Mouse (Mus musculus) c-Kit-negative CD71-positive TER-119-positive erythroid progenitor cells, embryonic 14.5 days (primary cell): Measurements from ENCODE around the gene Lrrc8b.

Experiments used
- DNase-seq: peaks from one replicate; pipeline ENCODE4 v3.0.0-alpha.2; 2013; ENCODE audit warnings: low read depth, low spot score

The Lrrc8b gene

GRCm38 (mm10) chr5:105418851-105419250 is 3.3 kb downstream of the Lrrc8b start:
- no peak for DNase-seq

DNA sequence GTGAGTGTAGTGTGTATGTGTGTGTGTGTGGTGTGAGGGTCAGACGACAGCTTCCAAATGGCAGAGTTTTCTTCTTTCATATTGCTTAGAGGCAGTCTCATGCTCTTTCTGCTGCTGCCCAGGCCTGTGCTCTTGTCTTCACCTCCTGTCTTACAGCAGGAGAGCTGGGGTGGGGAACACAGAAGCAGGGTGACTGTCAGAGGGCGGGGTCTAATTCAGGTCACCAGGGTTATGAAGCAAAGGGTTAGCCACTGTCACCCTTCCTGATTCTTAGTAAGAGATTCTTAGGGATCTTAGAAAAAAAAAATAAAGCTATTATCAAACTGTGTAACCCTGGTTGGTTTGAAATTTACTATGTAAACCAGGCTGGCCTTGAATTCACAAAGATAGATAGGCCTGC is 10.0 kb downstream of the Lrrc8b start:
- DNase-seq: no peak

GRCm38 (mm10) chr5:105427326-105427725 is 11.8 kb downstream of the Lrrc8b start:
- no peak for DNase-seq

- DNase-seq: no peak
Observed at GRCm38 (mm10) chr5:105428265-105428974, 12.8 kb downstream of the Lrrc8b start.

DNA sequence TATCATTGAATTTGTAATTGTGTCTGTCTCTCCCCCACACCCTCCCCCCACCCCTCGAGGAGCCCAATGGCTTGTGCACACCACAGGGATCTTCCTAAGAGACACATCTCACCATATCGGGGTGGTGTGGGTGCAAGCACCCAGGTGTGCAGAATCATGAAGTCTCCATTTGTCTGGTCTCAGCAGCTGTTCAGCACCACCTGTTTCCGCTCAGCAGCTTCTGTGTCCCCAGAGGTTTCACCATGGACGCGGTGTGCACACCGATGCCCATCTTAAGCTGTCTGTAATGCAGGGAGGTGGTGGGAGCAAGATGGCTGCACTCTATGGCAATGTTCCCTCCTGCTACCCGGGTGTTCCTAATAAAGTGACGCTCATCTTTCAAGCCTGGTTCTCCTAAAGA is 14.6 kb downstream of the Lrrc8b start:
- no peak for DNase-seq

DNA sequence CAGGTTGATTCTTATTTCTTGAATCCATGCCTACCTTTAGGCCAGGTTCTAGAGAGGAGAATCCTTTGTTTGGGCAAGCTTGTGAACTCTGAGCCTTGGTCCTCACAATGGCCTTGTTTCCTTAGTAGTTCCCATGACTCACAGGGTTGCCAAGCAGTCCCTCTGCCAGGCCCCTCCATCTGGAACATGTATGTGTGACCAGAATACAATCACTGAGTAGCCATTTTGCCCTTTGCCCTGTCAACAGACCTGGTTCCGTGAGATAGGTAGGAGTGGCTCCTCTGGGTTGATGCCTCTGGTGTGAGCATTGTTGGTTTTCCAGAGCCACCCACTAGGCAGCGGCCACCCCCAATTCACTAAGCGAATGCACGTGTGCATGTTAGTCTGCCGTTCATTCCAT is 24.0 kb downstream of the Lrrc8b start:
- DNase-seq: no peak

DNA sequence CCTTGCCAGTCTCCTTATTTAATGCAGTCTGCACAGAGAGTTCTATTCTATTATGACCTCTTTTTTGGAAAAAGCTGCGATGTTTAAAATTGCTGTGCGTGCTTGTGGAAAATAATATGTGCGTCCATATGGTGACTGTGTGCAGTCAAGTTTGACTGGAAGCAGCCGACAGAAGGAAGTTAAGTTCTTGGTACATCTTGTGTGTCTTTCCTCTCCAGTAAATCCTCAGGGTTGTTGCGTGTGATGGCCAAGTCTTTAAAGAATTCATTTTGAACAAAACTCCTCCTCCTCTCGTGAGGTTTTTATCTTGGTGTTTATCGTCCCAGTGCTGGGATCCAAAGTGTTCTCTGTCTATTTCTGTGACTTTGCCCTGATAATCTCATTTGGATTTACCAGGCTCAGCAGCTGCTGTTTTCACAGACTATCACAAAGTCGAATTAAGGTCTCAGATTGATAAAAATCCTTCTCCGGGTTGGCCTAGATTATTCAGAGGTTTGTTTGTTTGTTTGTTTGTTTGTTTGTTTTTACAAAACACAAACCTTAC is 25.5 kb downstream of the Lrrc8b start:
- no peak for DNase-seq

DNA sequence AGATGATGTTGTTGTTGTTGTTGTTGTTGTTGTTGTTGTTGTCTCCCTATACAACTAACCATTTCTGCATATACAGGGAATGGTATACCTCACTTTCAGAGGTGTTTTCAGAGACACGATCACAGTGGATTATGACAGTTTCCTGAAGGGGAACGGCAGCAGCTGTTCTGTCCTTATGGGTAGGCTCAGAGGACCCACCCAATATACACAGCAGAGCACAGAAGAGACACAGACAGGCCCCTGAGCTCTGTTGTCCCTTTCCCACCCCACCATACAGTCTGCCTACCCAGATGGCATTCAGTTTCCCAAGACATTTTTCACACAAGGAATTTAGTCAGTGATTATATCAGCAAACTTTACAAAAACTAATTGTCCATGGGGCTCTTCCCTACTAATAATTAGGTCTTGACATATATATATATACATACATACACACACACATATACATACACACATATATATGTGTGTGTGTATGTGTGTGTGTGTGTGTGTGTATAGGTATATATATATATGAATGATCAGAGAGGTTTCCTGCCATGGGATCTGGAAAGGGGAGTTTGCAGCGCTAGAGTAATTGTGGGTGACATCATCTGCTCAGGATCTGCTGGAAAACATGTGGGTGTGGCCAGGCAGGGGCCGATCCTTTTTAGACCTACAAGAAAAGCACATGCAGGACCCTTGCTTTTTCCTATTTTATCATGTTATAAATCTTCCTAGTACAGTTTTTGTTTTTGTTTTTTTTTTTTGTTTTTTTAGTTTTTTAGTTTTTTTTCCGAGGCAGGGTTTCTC is 26.8 kb downstream of the Lrrc8b start:
- DNase-seq: no peak

GRCm38 (mm10) chr5:105443057-105443815 is 27.7 kb downstream of the Lrrc8b start:
- no peak for DNase-seq

- DNase-seq: no peak
Observed at GRCm38 (mm10) chr5:105445686-105446085, 30.1 kb downstream of the Lrrc8b start.

DNA sequence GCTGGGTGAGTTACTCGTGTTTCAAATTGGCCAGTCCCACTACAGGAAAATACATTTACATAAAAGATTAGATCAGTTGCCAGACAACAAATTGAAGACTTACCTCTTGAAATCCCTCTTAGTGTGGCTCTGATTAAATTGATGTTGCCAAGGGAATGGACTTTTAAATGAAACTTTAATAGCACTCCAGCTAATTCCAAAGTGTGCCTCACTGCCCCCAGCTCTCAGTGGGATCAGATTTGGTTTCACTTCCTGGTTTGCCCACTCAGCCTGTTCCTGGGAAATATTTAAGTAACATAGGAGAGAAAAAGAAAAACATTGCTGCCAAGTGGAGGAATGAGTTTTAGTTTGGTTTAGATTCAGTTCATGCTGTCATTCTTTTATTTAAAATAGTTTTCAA is 38.5 kb downstream of the Lrrc8b start:
- DNase-seq: no peak

DNA sequence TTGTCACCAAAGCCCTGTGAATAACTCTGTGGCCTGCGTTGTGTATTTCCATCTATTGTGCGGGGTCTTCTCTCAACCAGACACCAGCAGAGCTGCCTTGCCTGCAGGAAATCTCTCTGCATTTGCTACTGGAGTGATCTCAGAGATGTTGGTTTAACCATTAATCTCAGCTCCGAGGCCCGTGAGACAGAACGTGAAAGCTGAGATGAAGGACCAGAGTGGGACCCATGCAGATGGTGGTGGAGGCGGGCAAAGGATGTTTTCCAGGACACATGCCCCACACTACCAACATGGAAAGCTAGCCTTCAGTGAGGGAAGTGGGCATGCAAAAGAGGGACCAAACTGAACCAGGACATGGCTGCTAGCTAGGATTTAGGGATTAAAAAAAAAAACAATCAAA is 43.5 kb downstream of the Lrrc8b start:
- no peak for DNase-seq

DNA sequence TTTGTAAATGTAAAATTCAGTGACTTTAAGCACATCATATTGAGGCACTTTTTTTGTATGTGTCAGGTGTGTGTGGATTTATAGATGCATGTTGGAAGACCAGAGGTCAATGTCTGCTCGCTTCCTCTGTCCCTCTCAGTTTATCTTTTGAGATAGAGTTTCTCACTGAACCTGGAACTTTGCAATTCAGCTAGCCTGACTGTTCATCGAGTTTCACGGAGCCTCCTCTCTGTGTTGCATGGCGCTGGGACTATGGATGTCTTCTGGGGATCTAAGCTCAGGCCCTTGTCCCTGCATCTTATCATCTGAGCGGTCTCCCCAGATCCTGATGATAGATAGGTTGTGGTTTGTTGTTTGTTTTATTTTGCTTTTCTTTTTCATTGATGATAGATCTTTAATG is 45.0 kb downstream of the Lrrc8b start:
- no peak for DNase-seq

DNA sequence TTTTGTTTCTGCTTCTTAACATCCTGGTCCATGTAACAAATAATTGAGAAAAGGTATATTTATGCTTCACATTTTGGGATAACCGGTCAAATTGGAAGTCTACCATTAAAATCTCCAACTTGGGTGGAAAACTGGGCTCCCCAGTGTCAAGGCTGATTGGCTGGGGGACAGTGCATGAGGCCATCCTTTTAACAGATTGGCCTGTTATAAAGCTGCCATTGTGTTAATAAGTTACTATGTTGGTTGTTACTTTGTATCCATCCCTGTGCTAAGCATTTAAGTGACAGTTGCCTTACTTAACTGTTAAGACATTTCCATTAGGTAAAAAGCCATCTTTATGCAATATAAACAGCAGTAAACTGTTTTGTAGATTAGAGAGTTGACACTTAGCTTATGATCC is 45.5 kb downstream of the Lrrc8b start:
- DNase-seq: no peak

DNA sequence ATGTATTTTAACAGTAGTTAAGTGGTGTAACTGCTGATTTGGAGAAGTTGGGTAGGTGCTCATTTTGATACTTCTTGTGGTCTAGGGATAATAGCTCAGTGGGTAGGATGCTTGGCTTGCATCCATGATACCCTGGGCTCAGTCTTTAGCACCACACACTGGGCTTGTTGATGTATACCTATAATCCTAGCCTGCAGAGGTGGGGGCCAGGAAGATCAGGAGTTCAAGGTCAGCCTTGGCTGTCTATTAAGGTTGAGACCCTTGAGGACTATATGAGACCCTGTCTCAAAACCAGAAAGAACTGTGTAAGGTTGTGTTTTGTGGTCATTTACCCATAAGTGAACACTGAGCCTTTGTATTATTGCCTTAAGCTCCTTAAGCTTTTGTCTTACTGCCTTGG is 49.1 kb downstream of the Lrrc8b start:
- no peak for DNase-seq

GRCm38 (mm10) chr5:105465550-105465949 is 50.0 kb downstream of the Lrrc8b start:
- DNase-seq: no peak

- no peak for DNase-seq
Observed at GRCm38 (mm10) chr5:105466471-105466902, 50.9 kb downstream of the Lrrc8b start.

- no peak for DNase-seq
Observed at GRCm38 (mm10) chr5:105467271-105467670, 51.7 kb downstream of the Lrrc8b start.

DNA sequence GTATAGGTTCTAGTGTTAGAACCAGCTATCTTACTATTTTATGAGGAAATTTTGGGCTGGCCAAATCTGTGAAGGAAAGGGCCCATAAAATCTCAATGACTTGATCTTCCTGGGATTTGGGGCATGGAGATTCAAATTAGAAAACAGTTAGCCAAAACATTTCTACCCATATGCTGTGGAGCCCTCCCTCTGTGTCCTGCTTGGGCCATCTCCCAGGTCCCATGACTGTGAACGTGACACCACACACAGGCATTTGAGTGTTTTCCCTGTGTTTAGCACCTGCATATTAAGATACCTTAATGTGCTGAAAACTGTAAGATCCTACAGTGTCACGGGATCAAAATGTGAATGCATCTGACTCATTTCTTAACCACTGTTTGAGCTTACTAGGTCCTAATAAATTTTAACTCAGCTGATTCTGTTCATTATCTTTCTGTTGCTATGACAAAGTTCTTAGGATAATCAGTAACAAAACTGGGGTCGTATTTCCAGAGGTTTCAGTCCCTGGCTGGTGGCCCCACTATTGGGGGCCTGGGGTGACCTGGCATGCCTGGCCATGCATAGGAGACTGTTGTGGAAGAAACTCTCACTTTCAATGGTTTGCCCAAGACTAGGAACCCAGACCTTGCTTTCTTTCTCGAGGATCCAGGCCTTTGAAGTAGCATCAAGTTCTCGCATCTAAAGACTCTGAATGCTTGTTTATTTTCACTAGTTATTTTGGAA is 57.6 kb downstream of the Lrrc8b start:
- DNase-seq: no peak

DNA sequence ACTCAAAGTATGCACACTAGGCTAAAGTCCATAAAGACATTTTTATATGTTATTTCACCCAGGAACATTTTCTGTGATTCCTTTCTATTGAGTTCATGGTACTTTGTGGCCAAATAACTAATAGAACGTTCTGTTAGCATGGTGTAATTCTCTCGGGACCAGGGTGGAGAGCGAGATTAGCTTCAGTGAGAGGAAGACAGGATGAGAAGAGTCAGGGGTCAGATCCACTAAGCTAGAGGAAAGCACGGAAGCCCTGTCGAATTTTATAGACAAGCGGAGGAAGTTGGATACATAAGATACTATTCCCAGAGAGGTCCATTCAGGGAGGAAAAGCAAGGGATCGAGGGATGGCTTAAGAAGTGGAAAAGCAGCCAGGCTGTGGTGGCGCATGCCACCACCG is 62.0 kb downstream of the Lrrc8b start:
- DNase-seq: no peak

GRCm38 (mm10) chr5:105479673-105480072 is 64.1 kb downstream of the Lrrc8b start:
- DNase-seq: no peak
